Mouse (Mus musculus) ovary, postnatal 36 days (tissue): Measurements from ENCODE around the gene Elk4.

Source experiments
- DNase-seq: peaks from one replicate; pipeline ENCODE4 v3.0.0; 2022; ENCODE audit warnings: low spot score, mixed read lengths

Gene Elk4

GRCm38 (mm10) chr1:131983806-131984205 lies 23.6 kb upstream of the Elk4 start:
- no peak for DNase-seq

GRCm38 (mm10) chr1:131987432-131987831 lies 20.0 kb upstream of the Elk4 start:
- no peak for DNase-seq

- DNase-seq, result no peak
Observed at GRCm38 (mm10) chr1:131989476-131989875, 17.9 kb upstream of the Elk4 start.

- no peak for DNase-seq
Observed at GRCm38 (mm10) chr1:131990083-131990760, 17.2 kb upstream of the Elk4 start.

GRCm38 (mm10) chr1:131992561-131993001 lies 14.8 kb upstream of the Elk4 start:
- no peak for DNase-seq

GRCm38 (mm10) chr1:131993169-131994040 lies 14.0 kb upstream of the Elk4 start:
- DNase-seq, result peak; percentile 39

GRCm38 (mm10) chr1:131995062-131995461 lies 12.3 kb upstream of the Elk4 start:
- DNase-seq, result peak; percentile 44

GRCm38 (mm10) chr1:132000506-132000905 lies 6.9 kb upstream of the Elk4 start:
- DNase-seq, result no peak

GRCm38 (mm10) chr1:132001880-132002330 lies 5.5 kb upstream of the Elk4 start:
- no peak for DNase-seq

- no peak for DNase-seq
Observed at GRCm38 (mm10) chr1:132003111-132003510, 4.3 kb upstream of the Elk4 start.

- no peak for DNase-seq
Observed at GRCm38 (mm10) chr1:132003817-132004216, 3.6 kb upstream of the Elk4 start.

GRCm38 (mm10) chr1:132004574-132005180 lies 2.7 kb upstream of the Elk4 start:
- DNase-seq, result no peak

- no peak for DNase-seq
Observed at GRCm38 (mm10) chr1:132005466-132005865, 1.9 kb upstream of the Elk4 start.

GRCm38 (mm10) chr1:132006046-132006445 lies 1.4 kb upstream of the Elk4 start:
- no peak for DNase-seq

- DNase-seq, result no peak
Observed at GRCm38 (mm10) chr1:132006721-132007120, 686 bp upstream of the Elk4 start.

GRCm38 (mm10) chr1:132007828-132008827 lies 721 bp downstream of the Elk4 start:
- peak; percentile 88 for DNase-seq

GRCm38 (mm10) chr1:132008881-132009644 lies 1.7 kb downstream of the Elk4 start:
- no peak for DNase-seq

GRCm38 (mm10) chr1:132010632-132011501 lies 3.5 kb downstream of the Elk4 start:
- no peak for DNase-seq

- no peak for DNase-seq
Observed at GRCm38 (mm10) chr1:132011785-132012184, 4.4 kb downstream of the Elk4 start.

GRCm38 (mm10) chr1:132012861-132013260 lies 5.5 kb downstream of the Elk4 start:
- DNase-seq, result no peak
